Mouse (Mus musculus): ENCODE measurements at regions not wholly inside any gene's neighbourhood (a gene's known extent, or its start where the extent isn't known, plus 50 kb on each side); places are given as distances from the start of the nearest gene placed in this dataset.
A peak's percentile ranks its signal among the peaks of the same experiment; 100 is the strongest.
"Not testable (repeated sequence)": the region's sequence is repeated elsewhere in the genome, so short reads cannot be mapped to it uniquely, and the experiment has no call there.

DNA sequence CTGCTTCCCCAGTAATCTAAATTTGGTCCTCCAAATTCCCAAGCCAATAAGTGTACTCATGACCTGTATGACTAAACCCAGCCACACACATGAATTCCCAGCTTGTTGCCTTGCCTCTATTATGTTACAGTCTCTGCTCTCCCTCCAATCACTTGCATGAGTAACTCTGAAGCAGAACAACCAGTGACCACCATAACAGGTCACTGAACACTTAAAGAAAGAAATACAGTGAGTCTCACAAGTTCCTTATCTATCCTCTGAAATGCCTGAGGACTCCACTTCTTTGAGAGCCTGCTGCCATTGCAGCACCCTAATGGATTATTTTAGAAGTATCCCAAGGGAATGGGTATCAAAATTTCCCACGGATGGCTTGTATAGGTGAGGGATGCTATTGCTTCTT is 909.7 kb downstream of the Sorcs3 start:
- no peak for DNase-seq (ENCODE audit: low spot score in 2 of 2)

DNA sequence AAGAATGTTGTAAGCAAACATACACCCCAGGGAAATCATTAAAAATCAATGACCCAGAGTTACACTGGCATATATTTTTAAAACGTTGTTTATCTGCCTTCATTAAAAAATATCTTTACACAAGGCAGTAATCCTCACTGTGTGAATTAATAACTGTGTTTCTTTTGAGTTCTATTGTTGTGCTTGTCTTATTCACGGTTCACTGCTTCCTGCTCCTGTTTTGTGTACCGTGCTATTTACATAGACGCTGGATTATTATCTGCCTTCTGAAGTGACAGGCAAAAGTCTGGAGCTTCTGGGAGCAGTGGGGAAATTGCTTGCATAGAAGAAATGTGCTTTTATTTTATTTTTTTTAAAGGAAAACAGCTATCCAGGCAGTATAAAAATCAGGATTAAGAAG is 925.8 kb downstream of the Sorcs3 start:
- DNase-seq (ENCODE audit: low spot score in 2 of 2): no peak

DNA sequence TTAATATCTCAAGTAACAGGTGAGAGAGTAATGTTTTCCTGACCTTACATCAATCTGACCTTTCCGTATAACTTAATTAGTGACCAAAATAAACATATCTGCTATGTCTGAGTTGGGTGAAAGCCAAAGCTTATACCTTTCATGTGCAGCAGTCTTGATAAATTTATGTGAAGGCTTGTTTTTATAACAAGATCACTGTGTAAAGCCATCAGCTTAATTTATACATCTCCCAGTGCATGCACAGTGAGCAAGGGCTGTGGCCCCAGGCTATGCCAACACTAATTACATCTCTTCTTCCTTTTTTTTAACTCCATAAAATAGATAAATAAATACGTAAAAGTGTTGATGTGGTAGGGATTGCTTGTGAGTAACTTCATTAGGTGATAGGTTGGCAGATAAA is 966.3 kb downstream of the Sorcs3 start:
- no peak for DNase-seq (ENCODE audit: low spot score in 2 of 2)

DNA sequence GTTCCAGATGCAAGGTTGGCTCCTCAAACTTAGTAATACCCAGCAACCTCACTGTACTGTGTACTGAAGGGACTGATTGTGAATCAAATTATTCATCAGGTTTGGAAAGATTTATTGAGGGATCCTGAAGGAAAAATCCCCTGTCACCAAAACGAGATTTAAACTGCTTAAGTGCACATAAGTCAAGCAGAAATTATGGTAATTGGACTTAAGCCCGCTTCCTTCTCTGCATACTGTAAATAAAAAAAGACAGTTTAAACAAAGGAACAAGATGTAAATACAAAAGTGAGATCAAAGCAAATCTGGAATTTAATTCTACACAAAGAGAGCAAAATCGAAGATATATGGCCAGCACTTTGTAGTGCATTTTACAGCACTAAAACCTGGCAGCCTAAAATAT is 1002.1 kb downstream of the Sorcs3 start:
- DNase-seq (ENCODE audit: low spot score in 2 of 2): no peak

DNA sequence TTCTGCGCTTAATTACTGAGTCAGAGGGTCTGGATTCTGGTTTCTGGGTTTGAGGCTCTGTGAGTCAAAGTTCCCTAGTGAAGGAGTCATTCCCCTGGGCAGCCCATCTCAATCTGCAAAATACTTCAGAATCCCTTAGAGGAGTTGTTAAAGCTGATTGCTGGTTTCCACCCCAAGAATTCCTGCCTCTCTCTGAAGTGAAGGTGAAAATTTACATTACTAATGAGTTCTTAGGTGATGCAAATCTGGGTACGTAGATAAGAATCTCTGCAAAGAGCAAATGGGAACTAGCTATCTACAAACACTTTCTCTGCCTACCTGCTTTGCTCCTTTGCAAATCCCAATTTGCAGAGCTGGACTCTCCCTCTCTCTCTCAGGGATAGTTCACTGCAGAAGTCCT is 1036.8 kb downstream of the Sorcs3 start:
- DNase-seq (ENCODE audit: low spot score in 2 of 2): no peak

DNA sequence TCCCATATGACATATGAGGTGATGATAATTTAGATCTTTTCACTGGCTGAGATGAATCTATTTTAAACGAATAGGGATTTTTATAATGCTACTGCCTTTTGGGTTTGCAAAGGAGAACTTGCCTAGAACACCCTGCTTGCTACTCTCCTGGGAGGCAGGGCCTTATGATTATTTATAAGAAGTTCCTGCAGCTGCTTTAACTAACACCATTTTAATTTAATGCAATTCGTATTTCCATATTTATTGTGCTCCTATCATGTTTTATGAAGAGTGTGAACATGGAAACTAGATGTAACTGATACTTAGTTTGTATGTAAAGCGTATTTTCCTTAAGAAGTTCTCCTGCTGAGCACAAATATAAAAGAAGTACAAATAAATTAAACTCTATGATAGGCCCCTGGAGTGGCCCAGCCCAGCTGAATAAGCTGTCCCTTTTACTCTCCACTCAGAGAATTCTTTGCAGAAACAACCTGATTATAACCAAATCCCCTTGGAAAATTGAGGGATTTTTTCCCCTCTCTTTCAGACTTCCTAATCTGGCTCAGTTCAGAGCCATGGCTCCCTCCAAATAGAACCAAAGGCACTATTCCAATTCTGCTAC is 1039.4 kb downstream of the Sorcs3 start:
- DNase-seq (ENCODE audit: low spot score in 2 of 2): no peak

DNA sequence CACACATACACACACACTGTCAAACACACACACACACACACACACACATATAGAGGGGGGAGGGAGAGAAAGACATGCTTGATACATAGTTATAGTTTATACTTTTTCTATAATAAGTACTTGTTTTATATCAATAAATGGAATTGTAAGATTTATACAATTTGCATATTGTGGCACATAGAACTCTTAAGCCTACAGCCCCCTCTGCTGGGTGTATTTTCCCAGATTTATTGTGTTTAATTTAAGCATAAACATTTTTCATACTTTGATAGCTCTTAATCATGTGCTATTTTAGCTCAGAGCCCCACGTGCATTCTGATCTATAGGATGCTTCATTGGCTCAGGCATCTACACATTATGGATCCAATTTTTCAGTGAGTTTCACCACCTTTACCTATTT is 1058.8 kb downstream of the Sorcs3 start:
- DNase-seq (ENCODE audit: low spot score in 2 of 2): peak; percentile 44 to 58

DNA sequence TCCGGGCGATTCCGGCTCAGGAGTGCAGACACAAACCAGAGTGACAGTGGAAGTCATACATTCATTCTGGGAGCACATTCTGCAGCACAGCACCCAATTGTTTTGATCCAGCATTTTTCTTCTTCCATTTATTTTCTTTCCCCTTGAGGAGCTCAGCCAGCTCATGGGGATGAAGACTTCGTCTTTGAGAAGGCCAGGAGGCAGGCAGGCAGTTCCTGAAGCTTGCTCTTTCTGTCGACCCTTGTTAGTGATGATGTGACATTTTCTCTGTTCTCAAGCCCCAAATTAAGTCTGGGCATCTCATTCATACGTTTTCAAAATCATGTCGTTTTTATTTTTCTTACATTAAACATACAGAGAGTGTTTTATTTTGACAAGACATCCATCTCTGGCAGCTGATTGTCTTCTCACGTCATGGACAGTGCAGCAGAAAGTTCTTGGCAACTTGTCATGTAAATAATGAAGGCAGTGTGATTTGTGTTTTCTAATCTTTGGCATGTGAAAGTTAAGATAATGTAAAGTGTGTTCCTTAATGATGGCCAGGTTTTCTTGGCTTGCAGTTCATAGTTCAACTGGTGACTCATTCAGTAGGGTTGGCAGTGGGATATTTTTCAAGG is 1062.1 kb downstream of the Sorcs3 start:
- DNase-seq (ENCODE audit: low spot score in 2 of 2): no peak

DNA sequence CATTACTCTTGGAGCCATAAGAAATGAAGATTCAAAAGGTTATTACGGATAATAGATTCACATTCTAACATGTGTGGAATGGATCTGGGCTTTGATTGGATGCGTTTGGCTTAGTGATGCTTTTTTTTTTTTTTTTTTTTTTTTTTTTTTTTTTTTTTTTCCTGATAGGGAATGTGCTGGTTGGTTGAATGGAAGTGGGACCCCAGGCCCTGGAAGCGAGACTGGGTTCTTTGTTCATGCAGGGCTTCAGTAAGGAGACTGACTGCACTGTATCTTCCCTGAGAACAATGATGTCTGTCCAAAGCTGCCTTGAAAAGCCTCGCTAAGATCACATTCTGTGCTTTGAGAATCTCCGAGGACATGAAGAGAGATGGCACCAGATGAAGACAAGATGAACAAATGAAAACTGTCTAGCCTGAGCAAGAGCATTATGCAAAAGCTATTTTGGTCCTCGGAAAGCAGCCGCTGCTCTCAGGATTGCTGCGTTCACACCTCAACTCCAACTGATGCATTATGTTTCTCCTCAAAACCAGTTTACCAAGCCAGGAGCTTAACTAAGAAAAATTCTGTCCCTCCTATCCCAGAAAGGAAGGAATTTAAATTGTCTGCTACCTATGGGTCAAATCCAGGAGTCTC is 1076.9 kb downstream of the Sorcs3 start:
- DNase-seq (ENCODE audit: low spot score in 2 of 2): peak; percentile 16 to 30

DNA sequence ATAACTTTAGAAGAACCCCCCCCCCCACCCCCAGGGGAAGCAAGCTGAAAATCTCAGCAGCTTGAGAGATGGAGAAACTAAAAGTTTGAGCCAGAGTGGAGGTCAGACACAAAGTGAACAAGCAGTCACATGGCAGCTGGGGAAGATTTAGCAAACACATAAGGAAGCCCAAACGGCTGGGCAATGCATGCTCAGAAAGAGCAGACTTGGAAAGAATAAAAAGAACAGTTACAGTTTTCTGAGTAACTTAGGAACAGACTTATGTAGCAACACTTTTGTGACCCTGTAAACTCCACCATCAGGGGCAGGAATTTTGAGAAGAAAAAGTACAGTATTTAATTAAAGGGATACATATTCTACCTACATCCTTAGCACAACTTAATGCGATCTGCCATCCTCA is 1089.2 kb downstream of the Sorcs3 start:
- DNase-seq (ENCODE audit: low spot score in 2 of 2): no peak

DNA sequence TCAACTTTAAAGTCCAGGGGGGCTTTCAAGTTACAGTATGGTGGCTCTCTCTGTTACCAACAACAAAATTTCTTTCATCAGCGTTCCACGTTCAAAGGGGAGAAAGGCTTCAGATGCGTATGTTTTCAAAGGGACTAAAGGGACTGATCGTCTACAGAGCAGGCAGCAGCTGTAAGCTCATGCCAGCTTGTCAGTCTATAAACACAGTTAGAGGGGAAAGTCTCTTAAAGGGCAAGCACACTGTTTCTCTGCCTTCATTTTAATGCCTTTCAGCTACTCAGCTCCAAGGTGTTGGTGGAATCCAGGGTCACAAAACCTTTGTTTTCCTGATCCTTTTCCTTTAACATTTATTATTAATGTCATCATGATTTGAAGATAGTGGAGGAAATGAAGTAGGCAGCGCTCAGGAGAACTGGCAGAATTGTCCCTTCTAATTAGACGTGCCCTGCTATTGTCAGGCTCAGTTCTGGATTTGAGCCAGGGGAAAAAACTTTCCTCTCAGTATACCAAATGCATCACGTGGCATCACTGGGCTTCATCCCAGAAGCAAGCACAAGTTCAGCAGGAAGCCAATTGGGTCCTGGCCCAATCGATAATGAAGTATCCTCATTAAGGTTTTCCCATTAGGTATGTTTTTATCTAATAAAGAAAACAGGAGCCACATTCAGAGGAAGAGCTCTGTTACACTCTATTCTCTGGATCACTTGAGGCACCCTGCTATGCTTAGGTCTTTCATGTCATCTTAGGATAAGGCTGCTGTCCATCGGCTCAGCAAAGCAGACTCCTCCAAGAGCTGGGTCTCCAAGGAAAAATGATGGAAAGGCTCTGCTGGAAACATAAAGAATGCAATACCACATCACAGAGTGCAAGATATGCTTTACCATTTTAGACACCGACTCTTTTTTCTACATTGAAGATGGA is 1093.8 kb downstream of the Sorcs3 start:
- DNase-seq (ENCODE audit: low spot score in 2 of 2): peak; percentile 11 to 22

DNA sequence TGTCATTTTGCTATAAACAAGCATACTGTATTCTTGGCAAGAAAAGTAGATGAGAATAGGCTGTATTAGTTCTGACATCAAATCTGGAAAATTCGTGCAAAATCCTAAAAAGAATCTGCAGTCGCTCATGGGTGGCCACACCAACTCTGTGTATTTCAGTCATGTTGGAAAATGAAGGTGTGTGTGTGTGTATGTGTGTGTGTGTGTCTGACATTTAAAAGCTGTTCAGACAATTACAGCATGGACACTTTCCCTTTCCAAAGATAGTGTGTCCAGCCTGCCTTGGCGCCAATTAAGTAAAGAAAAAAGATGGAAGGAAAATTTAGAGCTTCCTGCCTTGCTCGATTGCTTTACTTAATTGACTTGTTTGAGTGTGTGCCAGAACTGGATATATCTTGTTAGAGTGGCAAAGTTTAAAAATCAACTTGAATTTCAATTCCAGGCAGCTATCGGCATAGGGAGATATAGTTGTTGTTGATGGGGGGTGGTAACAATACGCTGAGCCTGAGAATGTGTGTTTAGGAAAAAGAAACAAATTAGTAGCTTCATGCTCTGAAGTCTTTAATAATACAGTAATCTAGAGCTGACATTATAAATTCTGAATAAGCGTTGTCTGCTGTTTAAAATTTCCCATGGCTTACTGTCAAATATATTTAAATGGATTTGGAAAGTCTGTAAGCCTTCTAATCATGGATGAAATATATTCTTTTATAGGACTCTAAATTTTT is 1095.7 kb downstream of the Sorcs3 start:
- no peak for DNase-seq (ENCODE audit: low spot score in 2 of 2)

DNA sequence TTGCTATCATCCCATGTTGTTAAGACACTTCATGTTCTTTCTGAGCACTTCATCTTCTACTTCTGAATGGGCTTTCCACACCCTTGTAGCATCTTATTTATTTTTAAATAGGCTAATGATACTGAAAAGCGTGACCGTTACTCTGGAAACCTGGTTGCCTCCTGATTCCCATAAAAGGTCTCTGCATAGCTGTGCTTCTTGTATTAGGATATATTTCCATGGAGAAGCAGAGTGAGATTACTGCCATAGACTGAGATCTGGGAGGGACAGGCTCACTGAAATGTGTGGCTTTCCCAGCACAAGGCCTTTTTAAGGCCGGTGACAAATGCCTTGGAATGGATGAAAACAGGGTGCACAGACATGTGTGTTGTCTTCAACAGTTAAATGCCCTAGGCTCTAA is 1100.0 kb downstream of the Sorcs3 start:
- DNase-seq (ENCODE audit: low spot score in 2 of 2): no peak

DNA sequence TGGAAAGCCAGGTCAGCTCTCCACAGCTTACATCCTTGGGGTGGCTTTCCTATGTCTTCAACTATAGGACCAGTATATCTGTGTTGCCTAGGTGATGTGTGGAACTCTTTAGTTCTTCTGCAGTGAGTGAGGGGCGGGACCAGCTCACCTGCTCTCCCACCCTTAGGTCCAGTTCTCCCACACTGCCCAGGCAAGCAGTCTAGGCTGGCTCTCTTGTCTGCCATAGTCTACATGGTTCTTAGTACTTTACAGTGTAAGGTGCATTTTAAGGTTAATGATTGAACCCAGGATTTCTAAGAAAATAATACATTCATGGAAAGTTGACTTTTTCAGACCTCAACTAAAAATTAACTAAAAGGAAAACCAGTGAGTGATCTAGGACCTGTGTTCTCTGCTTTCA is 1108.4 kb downstream of the Sorcs3 start:
- DNase-seq (ENCODE audit: low spot score in 2 of 2): no peak

DNA sequence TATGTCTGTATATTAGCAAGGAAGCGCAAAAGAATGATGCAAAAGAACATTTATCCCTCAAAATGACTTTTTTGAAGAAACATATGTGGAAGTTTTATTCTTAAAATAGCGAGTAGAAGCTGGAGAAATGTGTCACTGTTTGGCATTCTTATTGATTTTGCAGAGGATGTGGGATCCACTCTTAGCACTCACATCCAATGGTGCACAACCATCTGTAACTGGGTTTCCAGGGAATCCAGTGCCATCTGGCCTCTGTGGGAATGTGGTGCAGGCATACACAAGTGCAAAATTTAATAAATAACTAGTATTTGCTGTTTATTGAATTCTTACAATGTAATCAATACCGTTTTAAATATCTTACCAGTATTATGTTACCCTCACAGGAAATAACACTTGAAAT is 1153.8 kb downstream of the Sorcs3 start:
- DNase-seq (ENCODE audit: low spot score in 2 of 2): peak; percentile 31 to 33

DNA sequence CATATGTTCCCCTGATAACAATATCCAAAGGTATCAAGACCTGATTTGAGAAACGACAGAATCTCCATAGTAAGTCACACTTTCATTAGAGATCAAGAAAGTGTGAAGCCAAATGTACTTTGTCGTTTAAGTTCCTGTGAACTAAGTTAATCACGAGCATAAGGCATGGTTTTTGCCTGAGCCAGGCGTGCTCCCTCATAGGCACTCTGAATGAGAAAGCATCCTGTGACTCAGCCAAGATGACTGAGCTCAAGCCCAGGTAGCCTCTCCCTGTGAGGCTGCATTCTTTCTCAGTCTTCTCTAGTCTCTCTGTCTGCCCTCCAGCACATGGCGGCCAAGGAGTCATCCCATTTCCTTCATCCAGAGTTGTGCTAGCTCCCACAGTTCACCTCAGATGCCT is 1154.9 kb downstream of the Sorcs3 start:
- no peak for DNase-seq (ENCODE audit: low spot score in 2 of 2)

DNA sequence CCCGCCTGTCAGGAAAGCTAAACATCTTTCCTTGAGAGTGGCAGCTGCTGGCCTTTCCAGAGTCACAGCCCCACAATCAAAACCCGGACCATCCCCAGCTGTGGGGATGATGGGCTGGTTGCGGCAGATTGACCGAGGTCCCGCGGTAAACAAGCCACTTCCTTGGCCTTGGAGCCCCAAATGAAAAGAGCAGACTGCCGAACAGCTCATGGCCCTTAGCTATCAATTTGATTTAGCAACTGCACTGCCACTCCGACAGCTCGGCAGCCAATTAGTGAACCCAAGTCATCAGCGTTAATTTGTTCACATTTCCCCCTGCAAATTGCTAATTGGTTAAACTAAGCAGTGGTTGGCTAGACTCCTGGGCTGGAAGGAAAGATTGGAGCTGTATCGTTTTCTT is 1155.3 kb downstream of the Sorcs3 start:
- not testable (repeated sequence) for DNase-seq (ENCODE audit: low spot score in 2 of 2)

DNA sequence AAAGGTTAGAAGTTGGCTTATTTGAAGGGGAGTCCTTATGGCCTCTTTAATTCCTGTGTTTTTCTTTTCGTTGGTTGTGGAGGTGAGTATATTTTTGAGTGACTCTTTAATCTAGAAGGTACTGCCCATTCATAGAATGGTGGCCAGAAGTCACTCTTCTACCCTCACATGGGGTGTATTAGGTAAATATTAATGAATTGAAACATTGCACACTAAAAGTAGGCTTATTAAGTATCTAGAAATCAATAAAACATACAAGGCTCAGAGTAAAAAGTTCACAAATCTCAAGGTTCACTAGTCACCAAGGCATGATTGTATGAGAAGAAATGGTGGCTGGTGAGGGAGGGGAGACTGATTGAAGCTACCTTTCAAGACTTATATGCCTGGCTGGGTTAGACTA is 1167.1 kb downstream of the Sorcs3 start:
- DNase-seq (ENCODE audit: low spot score in 2 of 2): no peak

DNA sequence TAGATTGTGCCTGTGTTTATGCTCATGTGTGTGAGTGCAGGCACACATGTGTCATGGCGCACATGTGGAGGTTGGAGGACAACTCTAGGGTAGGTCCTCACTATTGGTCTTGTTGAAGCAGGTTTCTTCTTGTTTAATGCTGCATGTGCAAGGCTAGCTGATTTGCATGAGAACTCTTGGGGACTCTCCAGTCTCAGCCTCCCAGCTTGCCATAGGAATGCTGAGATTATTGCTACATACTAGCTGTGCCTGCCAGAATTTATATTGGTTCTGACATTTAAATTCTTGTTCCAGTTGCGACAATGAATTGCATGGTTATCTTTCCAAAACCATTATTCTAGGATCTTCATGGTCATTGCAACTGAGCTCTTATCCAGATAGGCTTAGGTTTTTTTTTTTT is 1168.5 kb downstream of the Sorcs3 start:
- DNase-seq (ENCODE audit: low spot score in 2 of 2): peak in 1 of 2 experiments; percentile 19

DNA sequence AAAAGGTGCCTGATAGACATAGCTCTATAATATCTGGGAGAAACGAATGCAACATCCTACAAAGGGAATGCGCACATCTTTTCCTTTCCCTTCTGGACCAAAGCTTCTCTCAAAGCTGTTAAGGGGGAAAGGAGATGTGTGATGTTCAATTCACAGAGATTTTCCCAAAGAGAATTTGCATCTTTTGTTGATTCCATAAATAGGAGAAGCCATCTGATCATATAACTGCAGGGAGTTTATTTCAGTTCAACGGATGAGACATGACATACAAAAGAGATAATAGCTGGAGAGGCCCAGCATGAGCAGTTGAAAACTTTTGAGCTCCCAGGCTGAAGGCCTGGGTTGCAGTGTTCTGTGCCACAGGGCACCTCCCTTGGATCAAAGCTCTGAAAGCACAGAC is 1169.1 kb downstream of the Sorcs3 start:
- peak in 1 of 2 experiments; percentile 17 for DNase-seq (ENCODE audit: low spot score in 2 of 2)

DNA sequence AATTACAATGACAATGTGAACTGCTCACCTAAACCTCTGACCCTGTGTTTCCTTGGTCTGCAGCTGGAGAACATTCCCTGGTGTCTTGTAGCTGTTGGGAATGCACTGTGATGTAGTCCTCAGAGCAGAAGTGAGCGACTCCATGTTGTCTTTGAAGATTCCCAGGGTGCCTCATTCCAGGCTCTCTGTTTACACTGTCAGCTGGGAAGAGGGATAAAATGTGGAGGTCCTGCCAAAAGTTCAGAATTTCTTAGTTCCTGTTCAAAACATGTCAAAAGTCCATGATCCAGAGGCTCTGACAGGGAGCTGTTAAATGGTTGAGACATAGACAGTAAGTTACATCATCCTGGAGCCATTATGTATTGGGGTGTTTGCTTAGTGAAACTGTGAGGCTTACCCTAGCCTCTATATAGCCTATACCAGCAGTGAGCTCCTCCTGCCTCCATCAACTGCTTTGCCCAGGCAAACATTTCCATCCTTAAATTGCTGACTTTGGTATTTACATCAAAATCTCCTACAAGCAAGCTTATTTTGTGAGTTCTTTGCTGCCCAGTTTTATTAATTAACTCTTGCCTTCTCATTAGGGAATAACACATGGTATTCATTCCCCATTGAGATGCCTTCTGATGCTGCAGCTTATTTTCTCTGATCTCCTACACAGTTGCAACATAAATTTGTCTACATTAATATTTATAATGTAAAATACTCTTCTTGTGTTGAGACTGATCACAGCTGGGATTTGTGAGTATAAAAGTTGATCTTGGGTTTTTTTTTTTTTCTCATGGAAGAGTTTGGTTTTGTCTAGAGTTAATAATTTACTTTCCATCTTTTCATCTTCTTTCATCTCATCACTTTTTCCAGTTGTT is 1170.2 kb downstream of the Sorcs3 start:
- DNase-seq (ENCODE audit: low spot score in 2 of 2): no peak

All from right cerebral cortex, adult 2 months (tissue).